15 mouse cellular contexts compared by ENCODE assay signal in the genomic region with DNA sequence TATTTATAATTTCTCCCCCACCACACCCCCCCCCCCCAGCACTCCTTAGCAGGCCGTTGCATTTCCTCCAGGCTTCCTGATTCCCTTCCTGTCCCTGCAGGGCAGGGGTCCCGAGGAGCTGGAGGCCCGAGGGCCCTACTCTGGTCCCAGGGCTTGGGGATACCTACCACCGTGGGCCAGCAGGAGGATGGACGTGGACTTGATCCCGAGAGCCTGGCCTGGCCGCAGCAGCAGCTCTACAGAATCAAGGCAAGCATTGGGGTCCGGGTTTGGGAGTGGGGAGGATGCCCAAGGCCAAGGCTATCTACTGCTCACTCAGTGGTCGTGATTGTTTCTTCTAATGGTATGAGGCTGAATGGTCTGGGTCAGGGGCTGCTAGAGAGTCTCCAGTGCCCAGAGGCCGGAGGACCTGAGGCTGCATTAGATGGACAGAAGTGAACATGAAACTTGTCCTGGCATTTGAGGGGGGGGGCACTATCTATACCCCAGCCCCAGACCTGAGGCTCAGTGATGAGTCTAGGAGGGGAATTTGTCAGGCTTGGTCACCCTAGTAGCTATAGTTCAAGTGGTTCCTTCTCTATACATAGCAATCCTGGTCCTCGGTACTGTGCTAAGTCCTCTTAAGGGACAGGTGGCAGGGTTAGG. TPM values are rescaled to one million over a fixed set of nuclear protein-coding genes. Genes with fewer than 3 reads are reported as not detected.
DNase-seq lines count a peak whose midpoint lies in the region; ATAC-seq and TF ChIP-seq lines count a peak whose summit lies in the region.
"Had no signal": no experiment of that assay in that cellular context is flagged by ENCODE, and none has a peak within 500 bp of the region (broad histone marks: within the 10 kb centered on the region; RNA-seq: fewer than 3 reads in every experiment).

No protein-coding gene starts in this region.

- H3K9me3 ChIP-seq in forebrain, embryonic 10.5 days = no peaks in the 10 kb centered on the region
- H3K9me3 ChIP-seq in forebrain, postnatal 0 days (ENCODE audit: low read length) = no peaks in the 10 kb centered on the region
- H3K9me3 ChIP-seq in intestine, embryonic 15.5 days = no peaks in the 10 kb centered on the region
- no peaks in the 10 kb centered on the region for H3K9me3 ChIP-seq in intestine, postnatal 0 days (ENCODE audit: control insufficient read depth)
- no peaks in the 10 kb centered on the region for H3K9me3 ChIP-seq in CH12.LX (replicated peaks; ENCODE audit: low read length)
- H3K9me3 ChIP-seq in limb, embryonic 15.5 days = no peaks in the 10 kb centered on the region
- H3K9me3 ChIP-seq: G1E had no signal

- peak overlapping the region; percentile 92; the same call in 1 of the 2 replicates for H3K4me3 ChIP-seq in forebrain, embryonic 10.5 days
- H3K4me3 ChIP-seq in forebrain, postnatal 0 days (ENCODE audit: low read depth, low read length) = no peak overlapping the region
- peak overlapping the region; percentile 95; the same call in 1 of the 2 replicates for H3K4me3 ChIP-seq in intestine, embryonic 15.5 days (replicated peaks)
- H3K4me3 ChIP-seq in intestine, postnatal 0 days (ENCODE audit: low read depth, low read length) = no peak overlapping the region
- H3K4me3 ChIP-seq in CH12.LX (replicated peaks in 1 of 3; ENCODE audit: low read depth in 2 of 3, low read length in 2 of 3, poor library complexity in 1 of 3) = no peak overlapping the region
- H3K4me3 ChIP-seq in limb, embryonic 15.5 days = no peak overlapping the region

- no peaks in the 10 kb centered on the region for H3K27me3 ChIP-seq in forebrain, embryonic 10.5 days (ENCODE audit: poor library complexity, severe bottlenecking)
- H3K27me3 ChIP-seq in forebrain, postnatal 0 days (ENCODE audit: insufficient read depth, low read length) = no peaks in the 10 kb centered on the region
- no peaks in the 10 kb centered on the region for H3K27me3 ChIP-seq in intestine, embryonic 15.5 days (replicated peaks)
- H3K27me3 ChIP-seq in intestine, postnatal 0 days (replicated peaks; ENCODE audit: control insufficient read depth, insufficient read depth, low read length) = no peaks in the 10 kb centered on the region
- H3K27me3 ChIP-seq in CH12.LX (replicated peaks) = no peaks in the 10 kb centered on the region
- H3K27me3 ChIP-seq in limb, embryonic 15.5 days = no peaks in the 10 kb centered on the region

- dilution Hi-C loops in CH12.LX (cut with MboI; ENCODE audit: extremely low pct_ligation_motif_present, extremely low pct_unique_long_range_greater_than_20kb, low sequenced_read_pairs) = no loop called here

- H3K79me2 ChIP-seq in CH12.LX (replicated peaks; ENCODE audit: control insufficient read depth, extremely low read depth, insufficient read depth, poor library complexity, severe bottlenecking) = peaks cover 28% of the 10 kb centered on the region

- ATAC-seq in forebrain, postnatal 0 days = no peak
- ATAC-seq in intestine, embryonic 15.5 days = no peak
- no peak for ATAC-seq in intestine, postnatal 0 days
- no peak for ATAC-seq in limb, embryonic 15.5 days (ENCODE audit: insufficient number of reproducible peaks, low FRiP score, low TSS enrichment, low read depth)

- in situ Hi-C loops in CH12.LX (cut with MboI; ENCODE audit: low pct_ligation_motif_present, low pct_unique_long_range_greater_than_20kb, low sequenced_read_pairs) = no loop called here

- TF ChIP-seq CTCF in forebrain, postnatal 0 days (IDR thresholded peaks at IDR 0.05; ENCODE audit: low read depth) = no peak
- TF ChIP-seq CTCF in intestine, postnatal 0 days (IDR thresholded peaks at IDR 0.05; ENCODE audit: low read depth) = no peak
- TF ChIP-seq CTCF in CH12.LX (conservative IDR thresholded peaks at IDR 0.05 in 1 of 2, IDR thresholded peaks at IDR 0.05 in 1 of 2; ENCODE audit: low read depth in 2 of 2, low read length in 2 of 2) = no peak

- no peak for TF ChIP-seq EP300 in CH12.LX (IDR thresholded peaks at IDR 0.05; ENCODE audit: low read length)

- peak overlapping the region; percentile 94 for H3K27ac ChIP-seq in forebrain, embryonic 10.5 days
- no peak overlapping the region for H3K27ac ChIP-seq in forebrain, postnatal 0 days (ENCODE audit: low read depth, low read length)
- no peak overlapping the region for H3K27ac ChIP-seq in intestine, embryonic 15.5 days
- no peak overlapping the region for H3K27ac ChIP-seq in intestine, postnatal 0 days (ENCODE audit: low read depth, low read length)
- H3K27ac ChIP-seq in CH12.LX (ENCODE audit: insufficient read depth, low read depth) = no peak overlapping the region
- 0 out of 2 replicates have a peak overlapping the region, but pooled peaks have one; percentile 96 for H3K27ac ChIP-seq in limb, embryonic 15.5 days

- H3K9ac ChIP-seq in forebrain, postnatal 0 days = no peak overlapping the region
- H3K9ac ChIP-seq in intestine, embryonic 15.5 days = no peak overlapping the region
- H3K9ac ChIP-seq in intestine, postnatal 0 days (ENCODE audit: low read depth, low read length) = no peak overlapping the region
- H3K9ac ChIP-seq in CH12.LX (ENCODE audit: insufficient read depth, low read depth) = 0 out of 2 replicates have a peak overlapping the region, but pooled peaks have one; percentile 48
- H3K9ac ChIP-seq in limb, embryonic 15.5 days = no peak overlapping the region

- no peak overlapping the region for H3K4me2 ChIP-seq in forebrain, postnatal 0 days (ENCODE audit: low read depth)
- H3K4me2 ChIP-seq in intestine, embryonic 15.5 days (replicated peaks) = no peak overlapping the region
- H3K4me2 ChIP-seq in intestine, postnatal 0 days (replicated peaks; ENCODE audit: low read depth) = no peak overlapping the region
- no peak overlapping the region for H3K4me2 ChIP-seq in CH12.LX (ENCODE audit: insufficient read depth, low read depth, poor library complexity, severe bottlenecking)
- no peak overlapping the region for H3K4me2 ChIP-seq in limb, embryonic 15.5 days

- no peak for TF ChIP-seq RAD21 in CH12.LX (IDR thresholded peaks at IDR 0.05; ENCODE audit: low read depth, low read length)

- H3K4me1 ChIP-seq in forebrain, embryonic 10.5 days = peaks cover 38% of the 10 kb centered on the region
- peaks cover 13% of the 10 kb centered on the region; the same call in 1 of the 2 replicates for H3K4me1 ChIP-seq in forebrain, postnatal 0 days (ENCODE audit: insufficient read depth)
- peaks cover 17% of the 10 kb centered on the region for H3K4me1 ChIP-seq in intestine, embryonic 15.5 days (replicated peaks)
- H3K4me1 ChIP-seq in intestine, postnatal 0 days (replicated peaks; ENCODE audit: control insufficient read depth, insufficient read depth, low read length) = no peaks in the 10 kb centered on the region
- peaks cover 9 to 35% of the 10 kb centered on the region in 2 experiments for H3K4me1 ChIP-seq in CH12.LX (ENCODE audit: control insufficient read depth in 1 of 2, insufficient read depth in 2 of 2)
- H3K4me1 ChIP-seq in limb, embryonic 15.5 days = peaks cover 25% of the 10 kb centered on the region

- DNase-seq in forebrain, embryonic 10.5 days (ENCODE audit: extremely low spot score, low spot score) = no peak
- DNase-seq in forebrain, postnatal 0 days = no peak
- no peak for DNase-seq in CH12.LX (ENCODE audit: extremely low read depth)
- no peak for DNase-seq in cerebellum, postnatal 14 days
- no peak for DNase-seq in ovary, postnatal 14 days (ENCODE audit: low spot score)
- DNase-seq: adrenal gland, postnatal 14 days; gastrocnemius, postnatal 10 days; kidney, adult 11 months; lung, postnatal 36 days; right cerebral cortex, postnatal 25 days; thymus, adult 18-20 months had no signal

- whole genome bisulfite sequencing in forebrain, embryonic 10.5 days = 88% methylated on average over 11 of the region's 11 CpGs
- WGBS in forebrain, postnatal 0 days = 94% methylated on average over 11 of the region's 11 CpGs
- WGBS in intestine, embryonic 15.5 days = 83% methylated on average over 11 of the region's 11 CpGs
- WGBS in intestine, postnatal 0 days = 83% methylated on average over 11 of the region's 11 CpGs
- 89% methylated on average over 11 of the region's 11 CpGs for WGBS in limb, embryonic 15.5 days

- no peak for TF ChIP-seq POLR2A in CH12.LX (IDR thresholded peaks at IDR 0.05; ENCODE audit: low read depth, low read length)

- peaks cover 21% of the 10 kb centered on the region for H3K36me3 ChIP-seq in forebrain, embryonic 10.5 days (replicated peaks)
- H3K36me3 ChIP-seq in forebrain, postnatal 0 days (ENCODE audit: insufficient read depth) = no peaks in the 10 kb centered on the region
- no peaks in the 10 kb centered on the region for H3K36me3 ChIP-seq in intestine, embryonic 15.5 days
- H3K36me3 ChIP-seq in intestine, postnatal 0 days (ENCODE audit: control insufficient read depth, insufficient read depth) = 0 out of 2 replicates have a peak, but pooled peaks cover under 1% of the 10 kb centered on the region
- H3K36me3 ChIP-seq in CH12.LX (replicated peaks in 1 of 2; ENCODE audit: control insufficient read depth in 1 of 2, insufficient read depth in 1 of 2, low read length in 1 of 2) = peaks cover 0 to 32% of the 10 kb centered on the region in 2 experiments
- peaks cover 2% of the 10 kb centered on the region for H3K36me3 ChIP-seq in limb, embryonic 15.5 days

RNA-seq across cellular contexts. Expression of a gene that starts 1.3 kb away (rescaled TPM):
- 8.4 and 10.5 TPM in 2 replicates for polyA plus RNA-seq in forebrain, embryonic 10.5 days (2016; fragmentation: Nextera tagmentation; extraction: Ambion mirVana)
- total RNA-seq in forebrain, postnatal 0 days (2014; rRNA removed) = 33.7 and 47.6 TPM in 2 replicates
- polyA plus RNA-seq in forebrain, postnatal 0 days (2015; fragmentation: Nextera tagmentation; extraction: Ambion mirVana) = 15.1 and 15.3 TPM in 2 replicates
- polyA plus RNA-seq in intestine, embryonic 15.5 days (2015; fragmentation: Nextera tagmentation; extraction: Ambion mirVana) = 14.2 and 17.8 TPM in 2 replicates
- polyA plus RNA-seq in intestine, postnatal 0 days (2015; fragmentation: Nextera tagmentation; extraction: Ambion mirVana) = 9.3 and 9.6 TPM in 2 replicates
- total RNA-seq in CH12.LX (2012; rRNA removed) (28.5 and 33.2 TPM in 2 replicates), CH12.LX (2014; rRNA removed) (27.8 and 28.5 TPM in 2 replicates)
- polyA plus RNA-seq in CH12.LX (2012; ENCODE audit: insufficient read length, low read depth) = 38.8 and 43.4 TPM in 2 replicates
- 9.3 TPM in 2 replicates for polyA plus RNA-seq in limb, embryonic 15.5 days (2015; fragmentation: Nextera tagmentation; extraction: Ambion mirVana)

RNA-seq across cellular contexts. Expression of a gene that starts 13.9 kb away (rescaled TPM):
- polyA plus RNA-seq in forebrain, embryonic 10.5 days (2016; fragmentation: Nextera tagmentation; extraction: Ambion mirVana) = 318 and 342 TPM in 2 replicates
- total RNA-seq in forebrain, postnatal 0 days (2014; rRNA removed) = 116 and 166 TPM in 2 replicates
- polyA plus RNA-seq in forebrain, postnatal 0 days (2015; fragmentation: Nextera tagmentation; extraction: Ambion mirVana) = 182 and 189 TPM in 2 replicates
- polyA plus RNA-seq in intestine, embryonic 15.5 days (2015; fragmentation: Nextera tagmentation; extraction: Ambion mirVana) = 218 and 240 TPM in 2 replicates
- polyA plus RNA-seq in intestine, postnatal 0 days (2015; fragmentation: Nextera tagmentation; extraction: Ambion mirVana) = 142 and 143 TPM in 2 replicates
- total RNA-seq in CH12.LX (2012; rRNA removed) (157 and 161 TPM in 2 replicates), CH12.LX (2014; rRNA removed) (148 and 154 TPM in 2 replicates)
- 90.5 and 101 TPM in 2 replicates for polyA plus RNA-seq in CH12.LX (2012; ENCODE audit: insufficient read length, low read depth)
- 178 and 185 TPM in 2 replicates for polyA plus RNA-seq in limb, embryonic 15.5 days (2015; fragmentation: Nextera tagmentation; extraction: Ambion mirVana)

RNA-seq across cellular contexts. Expression of a gene that starts 24.1 kb away (rescaled TPM):
- polyA plus RNA-seq in forebrain, embryonic 10.5 days (2016; fragmentation: Nextera tagmentation; extraction: Ambion mirVana) = 1.7 and 1.8 TPM in 2 replicates
- 2.8 and 4.3 TPM in 2 replicates for total RNA-seq in forebrain, postnatal 0 days (2014; rRNA removed)
- 2.4 and 2.5 TPM in 2 replicates for polyA plus RNA-seq in forebrain, postnatal 0 days (2015; fragmentation: Nextera tagmentation; extraction: Ambion mirVana)
- polyA plus RNA-seq in intestine, embryonic 15.5 days (2015; fragmentation: Nextera tagmentation; extraction: Ambion mirVana) = 8.7 and 10.9 TPM in 2 replicates
- 26.5 TPM in 2 replicates for polyA plus RNA-seq in intestine, postnatal 0 days (2015; fragmentation: Nextera tagmentation; extraction: Ambion mirVana)
- total RNA-seq in CH12.LX (2012; rRNA removed) (2.3 and 3.6 TPM in 2 replicates), CH12.LX (2014; rRNA removed) (1.8 and 2.8 TPM in 2 replicates)
- 3.9 and 4.6 TPM in 2 replicates for polyA plus RNA-seq in CH12.LX (2012; ENCODE audit: insufficient read length, low read depth)
- polyA plus RNA-seq in limb, embryonic 15.5 days (2015; fragmentation: Nextera tagmentation; extraction: Ambion mirVana) = 2.0 and 2.7 TPM in 2 replicates

RNA-seq across cellular contexts. Expression of a gene that starts 41.8 kb away (rescaled TPM):
- polyA plus RNA-seq in forebrain, embryonic 10.5 days (2016; fragmentation: Nextera tagmentation; extraction: Ambion mirVana) = 126 and 138 TPM in 2 replicates
- 9.5 and 16.0 TPM in 2 replicates for total RNA-seq in forebrain, postnatal 0 days (2014; rRNA removed)
- 11.4 and 12.9 TPM in 2 replicates for polyA plus RNA-seq in forebrain, postnatal 0 days (2015; fragmentation: Nextera tagmentation; extraction: Ambion mirVana)
- polyA plus RNA-seq in intestine, embryonic 15.5 days (2015; fragmentation: Nextera tagmentation; extraction: Ambion mirVana) = 96.7 and 107 TPM in 2 replicates
- 18.5 and 20.4 TPM in 2 replicates for polyA plus RNA-seq in intestine, postnatal 0 days (2015; fragmentation: Nextera tagmentation; extraction: Ambion mirVana)
- total RNA-seq in CH12.LX (2012; rRNA removed) (0.47 and 0.55 TPM in 2 replicates), CH12.LX (2014; rRNA removed) (0.46 TPM in 1 of 2 replicates, not detected in the other)
- 0.27 and 0.56 TPM in 2 replicates for polyA plus RNA-seq in CH12.LX (2012; ENCODE audit: insufficient read length, low read depth)
- 92.6 and 95.8 TPM in 2 replicates for polyA plus RNA-seq in limb, embryonic 15.5 days (2015; fragmentation: Nextera tagmentation; extraction: Ambion mirVana)

RNA-seq across cellular contexts. Expression of a gene that starts 47.1 kb away (rescaled TPM):
- polyA plus RNA-seq in forebrain, embryonic 10.5 days (2016; fragmentation: Nextera tagmentation; extraction: Ambion mirVana) = 23.5 and 24.7 TPM in 2 replicates
- 32.7 and 41.1 TPM in 2 replicates for total RNA-seq in forebrain, postnatal 0 days (2014; rRNA removed)
- polyA plus RNA-seq in forebrain, postnatal 0 days (2015; fragmentation: Nextera tagmentation; extraction: Ambion mirVana) = 29.5 and 35.3 TPM in 2 replicates
- polyA plus RNA-seq in intestine, embryonic 15.5 days (2015; fragmentation: Nextera tagmentation; extraction: Ambion mirVana) = 39.4 and 42.7 TPM in 2 replicates
- polyA plus RNA-seq in intestine, postnatal 0 days (2015; fragmentation: Nextera tagmentation; extraction: Ambion mirVana) = 36.2 and 37.4 TPM in 2 replicates
- total RNA-seq in CH12.LX (2012; rRNA removed) (12.9 and 16.8 TPM in 2 replicates), CH12.LX (2014; rRNA removed) (21.0 TPM in 2 replicates)
- 12.6 and 13.1 TPM in 2 replicates for polyA plus RNA-seq in CH12.LX (2012; ENCODE audit: insufficient read length, low read depth)
- polyA plus RNA-seq in limb, embryonic 15.5 days (2015; fragmentation: Nextera tagmentation; extraction: Ambion mirVana) = 39.8 and 40.9 TPM in 2 replicates

Comparison
In these comparisons a context has a peak if more than half of its experiments do, and no peak if none do; other contexts are left out.
1. H3K27ac ChIP-seq: peak in forebrain, embryonic 10.5 days (single experiment) and limb, embryonic 15.5 days (single experiment); none in forebrain, postnatal 0 days (single experiment), intestine, embryonic 15.5 days (single experiment), intestine, postnatal 0 days (single experiment) and CH12.LX (single experiment).
2. H3K4me3 ChIP-seq: peak in forebrain, embryonic 10.5 days (single experiment) and intestine, embryonic 15.5 days (single experiment); none in forebrain, postnatal 0 days (single experiment), intestine, postnatal 0 days (single experiment), CH12.LX (0 of 3) and limb, embryonic 15.5 days (single experiment).